Mouse (Mus musculus) c-Kit-positive CD71-negative TER-119-negative erythroid progenitor cells, embryonic 14.5 days (primary cell): Measurements from ENCODE around the gene Dad1.

ENCODE experiments used
- DNase-seq: peaks from one replicate; pipeline ENCODE4 v3.0.0-alpha.2; 2013; ENCODE audit warnings: low read depth

Gene Dad1

DNA sequence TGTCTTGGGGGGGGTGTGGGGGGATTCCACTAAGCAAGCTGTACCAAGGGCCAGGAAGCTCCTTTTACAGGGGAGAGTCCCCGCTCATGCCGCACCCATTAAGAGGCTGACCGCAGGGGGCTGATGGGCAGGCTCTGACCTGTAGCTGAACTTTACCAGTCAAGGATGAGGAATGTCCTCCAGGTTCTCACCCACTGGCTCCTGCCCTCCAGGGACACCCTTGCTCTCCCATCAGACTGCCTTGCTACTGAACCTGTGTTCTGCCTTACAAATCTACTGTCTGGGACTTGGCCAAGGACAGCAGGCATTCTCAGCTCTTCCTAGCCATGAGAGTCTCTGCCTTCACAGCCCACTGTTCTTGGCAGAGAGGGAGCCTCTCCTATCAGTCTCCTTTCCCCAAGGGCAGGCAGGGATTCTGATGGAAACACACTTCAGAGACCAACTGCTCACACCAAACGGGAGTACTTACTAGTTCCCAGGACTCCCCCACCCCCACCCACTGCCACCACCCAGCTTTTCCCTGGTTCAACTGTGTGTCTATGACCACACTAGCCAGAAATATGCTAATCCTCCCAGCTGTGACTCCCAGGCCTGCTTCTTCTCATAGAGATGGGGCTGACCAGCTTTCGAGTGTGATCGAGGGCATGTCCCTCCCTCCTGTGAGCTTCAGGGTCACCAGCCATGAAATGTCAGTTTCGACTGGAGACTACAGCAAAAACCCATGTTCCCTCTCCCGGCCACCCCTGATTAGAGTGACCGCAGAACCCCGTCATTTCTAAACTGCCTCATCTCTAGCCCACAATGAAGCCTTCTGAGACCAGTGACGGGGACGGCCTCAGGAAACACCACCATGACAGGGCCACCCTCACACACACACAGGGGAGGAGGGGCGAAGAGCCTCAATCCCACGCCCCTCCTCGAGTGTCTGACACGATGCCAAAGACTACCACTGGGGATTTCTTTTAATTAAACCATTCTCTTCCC is 29.1 kb downstream of the Dad1 start:
- no peak for DNase-seq

DNA sequence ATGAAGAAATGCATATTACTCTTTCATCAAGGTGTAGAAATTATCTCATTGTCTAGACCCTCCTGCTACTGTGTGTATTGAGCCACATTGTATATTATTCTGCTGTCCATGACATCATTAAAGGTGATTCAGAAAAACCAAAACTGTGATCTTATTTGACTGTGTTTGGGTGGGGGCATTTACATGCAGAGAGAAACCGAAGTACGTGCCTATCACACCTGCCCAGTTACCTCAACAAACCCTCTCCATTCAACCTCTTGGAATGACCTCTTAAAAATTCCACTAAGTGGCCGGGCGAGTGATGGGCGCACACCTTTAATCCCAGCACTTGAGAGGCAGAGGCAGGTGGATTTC is 29.9 kb downstream of the Dad1 start:
- no peak for DNase-seq

DNA sequence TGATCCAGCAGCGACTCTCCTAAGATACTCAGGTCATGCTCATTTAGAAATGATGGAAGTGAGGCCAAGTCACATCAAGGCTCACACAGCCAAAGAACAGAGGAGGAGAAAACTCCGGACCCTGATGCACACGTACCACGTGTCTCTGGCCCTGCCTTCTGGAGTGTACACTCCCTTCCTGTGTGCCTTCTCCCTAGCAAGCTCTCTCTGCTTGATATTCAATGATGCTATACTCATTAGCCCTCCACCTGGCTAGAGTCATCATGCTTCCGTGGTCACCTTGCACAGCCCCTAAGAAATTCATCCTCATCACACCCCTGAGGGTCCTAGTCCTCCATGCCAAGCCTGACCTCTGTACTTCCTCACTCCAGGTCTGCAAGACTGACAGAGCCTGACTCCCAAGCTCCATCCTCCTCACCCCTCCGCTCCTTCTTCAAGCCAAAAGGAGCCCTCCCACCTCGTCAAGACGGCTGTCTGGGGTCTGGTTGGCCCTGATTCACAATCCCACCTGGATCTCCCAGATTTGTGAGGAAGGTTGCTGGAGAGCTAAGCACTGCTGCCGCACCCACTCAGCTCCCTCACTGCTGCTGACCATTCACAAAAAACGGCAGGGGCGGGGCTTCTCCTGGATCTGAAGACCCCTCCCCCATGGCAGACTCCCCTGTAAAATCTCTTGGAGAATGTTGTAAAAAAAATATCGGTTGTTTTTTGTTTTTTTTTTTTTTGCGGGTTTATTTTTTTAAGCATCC is 30.4 kb downstream of the Dad1 start:
- no peak for DNase-seq

DNA sequence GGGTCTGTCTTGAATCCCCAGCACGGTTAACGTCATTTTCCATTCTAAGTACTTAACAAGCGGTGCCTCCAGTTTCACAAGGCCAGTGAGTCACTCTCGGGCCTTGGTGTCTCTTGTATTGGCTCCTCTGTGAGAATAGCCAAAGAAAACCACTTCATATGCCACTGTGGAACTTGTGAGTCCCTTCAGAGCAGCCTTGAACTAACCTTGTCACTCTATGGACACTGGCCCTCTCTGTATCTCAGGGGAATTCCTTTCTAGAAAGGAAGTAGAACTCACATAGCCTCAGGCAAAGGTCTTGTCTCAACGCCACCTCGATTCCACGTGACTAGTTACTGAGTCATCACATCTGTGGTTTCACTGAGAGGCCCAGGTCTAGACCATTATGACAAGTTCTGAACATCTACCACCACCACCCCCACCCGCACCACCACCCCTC is 31.6 kb downstream of the Dad1 start:
- DNase-seq: peak; percentile 51

DNA sequence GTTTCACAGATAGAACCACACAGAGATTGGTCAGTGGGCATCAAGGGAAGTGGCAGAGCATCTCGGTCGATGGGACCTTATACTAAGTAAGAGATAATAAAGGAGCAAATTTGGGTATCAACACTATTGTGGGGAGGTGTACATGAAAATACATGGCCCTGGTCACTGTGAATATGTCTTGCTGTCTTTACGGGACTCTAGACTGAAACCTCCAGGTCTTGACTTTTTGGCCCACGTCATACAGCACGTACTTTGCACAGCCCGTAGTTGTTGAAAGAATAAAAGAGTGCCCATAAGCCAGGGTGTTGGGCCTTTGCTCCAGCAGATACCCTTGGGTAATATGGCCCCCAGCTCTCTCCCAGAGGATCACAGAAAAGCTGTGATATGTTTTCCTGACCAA is 32.3 kb downstream of the Dad1 start:
- DNase-seq: no peak

DNA sequence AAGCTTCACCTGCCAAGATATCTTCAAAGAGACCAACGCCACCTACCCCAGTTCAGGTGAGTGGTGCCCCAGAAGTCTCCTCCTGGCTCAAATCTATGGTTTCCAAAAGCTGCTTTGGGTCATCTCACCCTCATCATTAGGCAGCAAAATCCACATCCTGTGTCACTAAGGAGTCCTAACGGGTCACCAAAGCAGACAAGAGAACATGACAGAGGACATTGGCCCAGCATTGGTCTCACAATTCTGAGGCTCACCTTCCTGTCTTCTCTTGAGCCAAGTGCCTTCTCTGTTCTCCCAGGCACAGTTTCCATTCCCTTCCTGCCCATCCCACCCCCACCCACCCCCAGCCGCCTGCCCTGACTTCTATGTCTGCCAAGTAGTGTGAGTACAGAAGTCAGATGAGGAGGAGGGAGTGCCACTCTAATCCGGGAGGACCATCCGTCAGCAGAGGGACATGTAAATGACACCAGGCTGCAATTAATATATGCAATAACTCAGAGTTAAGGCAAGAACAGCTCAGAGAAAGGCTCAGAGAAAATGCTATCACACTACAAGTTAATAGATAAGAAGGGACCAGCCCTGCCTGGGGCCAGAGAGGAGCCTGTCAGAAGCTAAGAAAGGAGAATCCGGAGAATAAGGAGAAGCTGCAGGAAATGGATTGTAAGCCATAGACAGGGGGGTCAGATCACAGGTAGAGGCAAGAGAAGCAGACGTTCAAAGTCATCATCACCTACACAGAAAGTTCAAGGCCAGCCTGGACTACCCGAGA is 33.0 kb downstream of the Dad1 start:
- DNase-seq: no peak

DNA sequence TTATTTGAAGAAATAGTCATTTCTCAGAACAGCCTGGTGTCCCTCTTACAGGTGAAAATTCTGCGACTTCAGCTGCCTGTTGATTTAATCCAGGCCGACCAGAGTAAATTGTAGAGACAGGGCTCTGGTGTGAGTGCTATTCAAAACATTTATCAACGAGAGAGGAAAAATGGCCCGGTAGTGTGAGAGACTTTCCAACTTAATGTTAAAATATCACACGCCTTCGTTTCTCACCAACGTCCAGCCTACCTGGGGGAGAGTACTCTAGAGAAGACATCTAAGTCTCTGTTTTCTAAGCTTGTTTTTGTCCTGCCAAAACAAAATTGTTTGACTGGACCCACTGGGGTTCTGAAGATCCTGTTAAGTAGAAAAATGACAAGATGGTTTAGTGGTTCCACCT is 34.1 kb downstream of the Dad1 start:
- no peak for DNase-seq

DNA sequence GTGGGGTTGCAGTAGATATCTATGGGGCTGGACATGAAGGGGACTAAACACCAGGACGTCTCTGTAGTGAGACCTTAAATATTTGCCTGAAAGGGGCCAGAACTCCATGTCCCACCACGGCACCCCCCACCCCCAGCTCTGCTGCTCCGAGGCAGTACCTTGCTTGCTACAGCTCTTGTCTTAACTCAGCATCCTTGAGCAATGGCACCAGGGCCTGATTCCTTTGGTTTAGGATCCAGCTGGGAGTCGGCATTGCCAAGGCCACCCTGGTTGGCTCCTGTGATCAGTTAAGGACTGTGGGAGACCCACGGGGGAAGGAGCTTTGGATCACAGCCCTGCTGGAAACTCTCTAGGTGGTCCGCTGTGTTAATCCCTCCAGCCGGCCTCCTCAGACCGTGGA is 34.6 kb downstream of the Dad1 start:
- no peak for DNase-seq

DNA sequence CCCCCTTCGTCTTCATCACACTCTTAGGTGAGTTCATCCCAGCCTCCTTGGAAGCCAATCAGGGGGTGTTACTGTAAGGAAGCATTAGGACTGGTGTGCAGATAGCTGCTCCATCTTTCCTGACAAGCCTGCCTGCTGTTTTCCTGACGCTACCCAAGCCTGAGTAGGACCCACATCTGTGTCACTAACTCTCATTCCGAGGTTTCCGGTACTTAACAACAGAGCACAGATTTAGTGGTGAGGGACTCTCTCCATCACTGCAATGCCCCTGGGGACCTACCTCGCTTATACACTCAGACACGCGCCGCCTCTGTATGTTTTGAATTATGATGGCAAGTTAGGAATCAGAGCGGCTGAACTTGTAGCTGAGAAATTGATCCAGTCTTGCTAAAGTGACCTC is 35.2 kb downstream of the Dad1 start:
- DNase-seq: no peak

DNA sequence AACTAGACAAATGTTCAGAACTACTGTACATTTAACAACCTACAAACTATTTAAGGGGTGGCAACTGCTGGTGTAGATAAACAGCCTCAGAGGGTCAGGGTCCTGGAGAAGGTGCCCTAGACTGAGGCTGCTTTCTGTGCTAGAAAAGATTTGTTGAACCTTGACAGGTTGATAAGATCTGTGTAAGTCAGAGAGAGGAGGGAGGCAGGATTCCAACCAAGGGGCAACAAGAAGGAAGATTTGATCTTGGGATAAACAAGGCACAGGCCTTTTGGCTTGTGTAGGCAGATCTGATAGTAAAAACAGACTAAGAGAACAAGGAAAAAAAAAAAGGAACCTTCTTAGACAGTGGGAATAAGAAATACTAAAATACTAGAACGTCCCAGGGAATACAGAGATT is 35.7 kb downstream of the Dad1 start:
- no peak for DNase-seq

DNA sequence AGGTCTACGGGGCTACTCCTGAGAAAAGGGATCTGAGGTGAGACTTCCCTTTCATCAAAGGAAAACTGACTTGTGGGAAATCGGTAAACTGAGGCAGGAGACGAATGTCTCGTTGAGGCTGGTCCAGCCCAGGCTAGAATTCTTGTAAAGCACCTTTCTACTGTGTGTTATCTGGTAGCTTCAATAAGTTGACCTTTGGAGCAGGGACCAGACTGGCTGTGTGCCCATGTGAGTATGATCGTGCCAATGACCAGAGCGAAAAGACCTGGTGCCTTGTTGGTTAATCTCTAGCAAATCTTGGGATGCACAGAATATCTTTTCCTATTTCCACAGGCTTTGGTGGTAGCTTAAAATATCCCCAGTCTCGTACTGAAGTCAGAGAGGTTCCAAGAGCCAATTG is 37.8 kb downstream of the Dad1 start:
- DNase-seq: no peak

DNA sequence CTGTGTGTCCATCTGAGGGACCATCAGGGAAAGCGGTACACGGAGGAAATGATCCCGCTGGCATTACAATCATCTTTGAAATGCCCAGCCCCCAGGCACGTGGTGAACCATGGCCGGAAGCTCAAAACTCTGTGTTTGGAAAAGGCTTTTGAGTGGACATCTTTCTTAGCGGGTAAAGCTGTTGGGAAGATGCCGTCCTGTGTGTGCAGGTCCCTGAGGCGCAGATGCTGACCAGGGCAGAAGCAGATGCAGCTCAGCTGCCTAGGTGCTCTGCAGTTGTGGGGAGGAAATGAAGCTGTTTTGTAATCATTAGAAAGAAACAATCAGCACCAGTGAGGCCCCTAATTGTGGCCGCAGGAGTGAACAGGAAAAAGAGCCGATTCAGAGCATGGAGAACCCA is 39.0 kb downstream of the Dad1 start:
- DNase-seq: no peak

DNA sequence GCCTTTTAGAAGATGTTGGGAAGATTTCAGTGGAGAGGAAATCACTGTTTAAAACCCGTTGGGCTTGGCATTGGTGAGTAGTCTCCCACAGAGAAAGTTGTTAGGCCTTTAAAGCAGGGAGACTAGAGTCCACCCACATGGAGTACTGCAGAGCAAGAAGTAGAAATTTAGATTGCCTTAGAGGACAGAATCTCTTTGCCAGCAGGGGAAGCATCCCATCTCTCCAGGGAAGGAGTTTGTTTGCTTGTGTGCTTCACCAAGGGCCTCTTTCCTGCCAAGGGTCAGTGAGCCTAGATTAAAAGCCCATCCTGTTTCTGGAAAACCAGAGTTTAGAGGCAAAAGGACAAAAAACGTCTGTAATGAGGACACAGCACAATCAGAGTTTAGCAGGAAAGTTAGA is 39.4 kb downstream of the Dad1 start:
- no peak for DNase-seq

DNA sequence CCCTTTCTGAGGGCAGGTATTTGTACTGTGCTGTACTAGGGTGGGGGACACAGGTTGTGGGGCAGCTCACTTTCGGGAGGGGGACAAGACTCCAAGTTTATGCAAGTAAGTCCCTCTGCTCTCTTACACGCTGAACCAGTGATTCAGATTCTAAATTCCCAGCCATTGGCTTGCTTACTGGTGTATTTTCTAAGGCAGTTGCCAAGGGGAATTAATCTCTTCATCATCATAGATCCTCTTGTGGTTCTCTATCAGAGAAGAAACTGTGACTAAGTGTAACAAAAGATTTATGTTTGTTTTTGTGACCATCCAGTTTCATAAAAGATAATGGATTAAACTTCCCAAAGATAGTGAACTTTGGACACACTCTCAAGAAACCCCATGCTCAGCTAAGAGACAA is 40.2 kb downstream of the Dad1 start:
- DNase-seq: no peak

DNA sequence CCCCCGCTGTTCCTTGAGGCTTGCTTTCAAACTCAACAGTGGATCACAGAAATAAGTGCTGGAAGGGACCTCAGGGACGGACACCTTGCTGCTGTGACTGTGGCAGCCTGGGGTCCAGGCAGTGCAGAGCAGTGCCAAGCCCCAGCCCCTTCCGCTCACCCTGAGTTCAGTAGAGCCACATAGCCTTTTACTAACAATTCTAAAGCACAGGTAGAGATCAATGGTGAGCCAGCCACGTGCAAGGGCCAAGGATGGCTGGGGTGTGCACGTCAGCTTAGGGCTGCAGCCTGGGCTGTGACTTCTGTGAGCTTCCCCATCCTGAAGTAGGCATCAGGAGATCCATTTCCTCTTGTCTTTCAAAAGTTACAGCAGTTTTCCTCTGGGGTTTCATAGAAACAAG is 42.1 kb downstream of the Dad1 start:
- no peak for DNase-seq

DNA sequence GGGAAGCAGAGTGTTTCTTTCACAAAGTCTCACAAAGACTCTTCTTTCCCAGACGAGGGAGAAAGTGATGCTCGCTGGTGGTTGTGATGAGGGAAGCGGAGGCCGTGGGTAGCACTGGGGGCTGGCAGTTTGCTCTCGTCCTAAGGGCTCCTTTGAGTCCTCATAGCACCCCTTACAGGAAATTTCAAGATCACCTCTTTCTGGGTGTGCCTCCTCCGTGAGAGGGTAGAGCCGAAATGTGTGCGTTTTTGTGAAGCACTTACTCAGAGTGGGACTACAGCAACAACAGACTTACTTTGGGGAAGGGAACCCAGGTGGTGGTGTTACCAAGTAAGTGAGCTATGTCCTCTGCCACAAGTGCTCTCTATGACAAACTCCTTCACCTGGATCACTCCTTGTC is 42.7 kb downstream of the Dad1 start:
- DNase-seq: no peak

DNA sequence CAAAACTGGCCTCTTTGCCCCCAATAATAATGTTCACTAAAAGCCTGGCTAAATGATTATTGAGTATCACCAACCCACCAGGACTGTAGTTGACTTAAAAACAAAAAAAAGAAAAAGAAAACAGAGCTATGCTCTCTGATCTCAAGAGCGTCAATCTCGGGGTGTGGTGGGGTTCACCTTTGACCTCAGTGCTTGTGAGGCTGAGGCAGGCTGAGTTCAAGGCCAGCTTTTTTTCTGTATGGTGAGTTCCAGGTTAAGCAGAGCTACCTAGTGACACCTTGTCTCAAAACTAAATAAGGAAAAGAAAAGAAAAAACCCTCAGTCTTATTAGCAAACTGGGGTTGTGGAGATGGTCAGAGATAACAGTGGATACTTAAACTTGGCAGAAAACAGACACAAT is 43.5 kb downstream of the Dad1 start:
- no peak for DNase-seq

DNA sequence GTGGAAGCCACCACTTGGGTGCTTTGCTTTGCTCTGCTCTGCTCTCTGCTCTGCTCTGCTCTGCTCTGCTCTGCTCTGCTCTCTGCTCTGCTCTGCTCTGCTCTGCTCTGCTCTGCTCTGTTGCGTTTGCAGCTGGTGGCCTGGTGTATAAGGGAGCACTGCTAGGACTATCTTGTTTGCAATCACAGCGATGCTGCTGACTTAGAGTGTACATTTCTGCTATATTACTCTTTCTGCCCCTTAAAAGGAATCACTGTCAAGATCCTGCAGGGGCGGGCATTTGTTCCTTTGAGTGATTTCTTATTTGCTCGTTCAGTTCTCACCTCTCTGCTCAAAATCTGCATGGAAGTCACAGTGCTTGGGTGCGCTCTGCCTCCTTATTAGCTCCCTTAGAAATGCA is 44.0 kb downstream of the Dad1 start:
- no peak for DNase-seq

DNA sequence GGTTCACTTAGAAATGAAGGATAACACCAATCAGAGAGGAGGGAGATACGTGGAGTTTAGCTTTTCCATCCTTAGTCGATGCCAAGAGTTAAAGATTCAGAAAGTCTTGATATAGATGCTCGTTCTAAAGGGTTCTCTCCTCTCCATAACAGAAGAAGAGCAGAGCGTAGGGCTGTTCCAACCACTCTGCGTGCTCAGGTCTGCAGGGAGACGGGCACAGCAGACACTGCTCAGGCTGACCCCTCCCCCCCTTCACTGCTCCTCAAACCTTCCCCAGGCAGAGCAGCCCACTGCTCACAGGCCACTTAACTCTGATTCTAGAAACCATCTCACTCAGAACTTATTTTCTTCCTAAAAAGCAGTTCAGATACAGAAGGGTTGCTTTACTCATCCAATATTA is 45.2 kb downstream of the Dad1 start:
- no peak for DNase-seq

DNA sequence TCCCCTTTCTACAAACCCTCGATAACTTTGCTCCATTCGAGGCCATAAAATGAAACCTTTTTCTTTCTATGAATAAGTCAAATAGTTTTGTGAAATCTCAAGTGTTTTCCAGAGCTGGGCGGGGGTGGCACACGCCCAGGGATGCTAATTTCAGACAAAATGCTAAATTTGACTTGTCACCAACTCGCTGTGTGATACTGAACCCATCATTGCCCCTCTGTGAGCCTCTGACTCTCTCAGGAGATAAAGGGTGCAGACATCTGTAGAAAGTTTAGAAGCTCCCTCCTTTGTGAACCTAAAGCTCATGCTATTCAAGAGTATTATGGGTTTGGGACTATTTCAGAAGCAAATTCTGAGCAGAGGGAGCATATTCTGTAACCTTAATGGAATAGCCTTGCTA is 46.0 kb downstream of the Dad1 start:
- DNase-seq: no peak

DNA sequence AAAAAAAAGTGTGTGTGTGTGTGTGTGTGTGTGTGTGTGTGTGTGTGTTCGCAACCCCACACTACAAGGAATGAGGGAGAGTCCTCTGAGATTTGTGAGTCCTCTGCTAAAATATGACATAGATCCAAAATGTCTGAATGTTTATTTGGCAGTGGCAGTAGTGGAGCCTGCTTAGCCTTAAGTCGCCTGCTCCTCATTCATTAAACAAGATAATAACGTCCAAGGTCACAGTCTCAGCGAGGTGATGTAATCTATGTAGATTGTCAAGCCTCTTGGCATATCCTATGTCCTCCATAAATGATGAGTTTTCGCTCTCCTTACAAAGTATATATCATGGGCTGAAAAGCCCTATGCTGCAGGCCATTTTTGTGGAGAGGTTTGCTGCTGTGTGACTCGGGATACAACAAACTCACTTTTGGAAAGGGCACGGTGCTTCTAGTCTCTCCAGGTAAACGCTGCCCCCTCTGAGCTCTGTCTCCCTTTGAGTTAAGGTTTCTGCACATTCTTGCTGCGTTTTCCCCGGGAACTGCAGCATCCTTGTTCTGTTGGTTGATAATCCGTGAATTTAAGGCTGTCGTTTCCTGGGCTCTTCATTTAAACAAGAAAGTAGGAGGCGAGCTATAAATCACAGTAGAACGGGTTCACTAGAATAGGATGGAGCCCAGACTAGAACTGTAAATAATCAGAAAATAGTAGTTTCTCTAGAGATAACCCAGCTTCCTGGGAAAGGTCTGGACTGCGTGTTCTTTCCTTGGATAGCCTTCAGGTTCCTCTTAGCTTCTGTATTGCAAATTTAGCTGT is 47.0 kb downstream of the Dad1 start:
- DNase-seq: no peak

DNA sequence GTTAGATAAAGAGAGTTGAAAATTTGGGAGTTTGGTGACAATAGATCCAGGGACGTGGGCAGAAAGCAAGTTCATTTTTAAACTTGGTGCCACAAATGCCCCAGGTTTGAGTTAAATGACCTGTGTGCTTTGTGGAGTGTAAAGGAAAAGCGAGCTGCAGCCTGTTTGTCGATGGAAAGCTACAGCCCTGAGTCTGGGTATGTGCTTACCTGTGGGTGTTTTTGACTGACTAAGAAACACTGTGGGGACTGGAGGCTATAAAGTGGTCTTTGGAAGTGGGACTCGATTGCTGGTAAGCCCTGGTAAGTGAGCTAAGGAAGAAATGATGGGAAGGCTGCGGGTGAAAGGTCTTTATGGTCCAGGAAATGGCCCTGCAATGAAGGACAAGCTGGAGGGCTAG is 47.6 kb downstream of the Dad1 start:
- no peak for DNase-seq
